Mouse (Mus musculus) cerebellum, adult 2 months (tissue): ENCODE measurements at regions not wholly inside any gene's neighbourhood (a gene's known extent, or its start where the extent isn't known, plus 50 kb on each side); places are given as distances from the start of the nearest gene placed in this dataset.

ENCODE experiments used
- CTCF ChIP-seq: fragments of 200-500 bp; IDR thresholded peaks from 2 replicates; pipeline ENCODE4 v1.5.1; 2011; ENCODE audit warnings: low read depth, mild to moderate bottlenecking, control low read depth, low read length, moderate library complexity, borderline replicate concordance; ENCODE audit not compliant: insufficient read depth
- POLR2A ChIP-seq: fragments of 200-500 bp; IDR thresholded peaks from 2 replicates; pipeline ENCODE4 v1.6.1; 2011; ENCODE audit warnings: low read length, control low read depth, borderline replicate concordance; ENCODE audit not compliant: insufficient read depth

- TF ChIP-seq CTCF (no peak), POLR2A (no peak)
Measured at GRCm38 (mm10) chr13:84404566-84405194, 182.6 kb downstream of the Tmem161b start.
